Mouse (Mus musculus) forebrain, embryonic 13.5 days (tissue): ENCODE measurements at regions not wholly inside any gene's neighbourhood (a gene's known extent, or its start where the extent isn't known, plus 50 kb on each side); places are given as distances from the start of the nearest gene placed in this dataset.

Source experiments
- ATAC-seq: fragments of 200-750 bp; cut with Nextera tagmentation; 2 replicates; pipeline ENCODE4 v1.8.0; 2017
- H3K27ac ChIP-seq: fragments of 300-500 bp; sonication (generic); 2 replicates; pipeline ENCODE4 v1.5.1; 2015; ENCODE audit warnings: inconsistent platforms, mild to moderate bottlenecking, moderate library complexity
- H3K27me3 ChIP-seq: fragments of 300-500 bp; sonication (generic); 2 replicates; pipeline ENCODE4 v1.6.1; 2015; ENCODE audit warnings: mild to moderate bottlenecking, inconsistent platforms
- H3K36me3 ChIP-seq: fragments of 300-500 bp; sonication (generic); 2 replicates; pipeline ENCODE4 v1.6.1; 2015; ENCODE audit warnings: mild to moderate bottlenecking, inconsistent platforms; ENCODE audit not compliant: poor library complexity, severe bottlenecking
- H3K4me1 ChIP-seq: fragments of 300-500 bp; sonication (generic); 2 replicates; pipeline ENCODE4 v1.6.1; 2015; ENCODE audit warnings: inconsistent platforms
- H3K4me2 ChIP-seq: fragments of 300-500 bp; sonication (generic); 2 replicates; pipeline ENCODE4 v1.6.1; 2015; ENCODE audit warnings: inconsistent platforms, mild to moderate bottlenecking, moderate library complexity
- H3K4me3 ChIP-seq: fragments of 300-500 bp; sonication (generic); 2 replicates; pipeline ENCODE4 v1.5.1; 2015; ENCODE audit warnings: mild to moderate bottlenecking, inconsistent platforms
- H3K9ac ChIP-seq: fragments of 300-500 bp; sonication (generic); 2 replicates; pipeline ENCODE4 v1.6.1; 2015; ENCODE audit warnings: mild to moderate bottlenecking, inconsistent platforms
- H3K9me3 ChIP-seq: fragments of 300-500 bp; sonication (generic); replicated peaks from 2 replicates; pipeline ENCODE4 v1.6.1; 2016; ENCODE audit warnings: inconsistent platforms
- WGBS: fragments of 180-500 bp; shearing (Covaris S2); methylation state at CpG from one replicate; pipeline ENCODE4 v1.1.7; 2015; 5-methylcytosine and 5-hydroxymethylcytosine counted together

DNA sequence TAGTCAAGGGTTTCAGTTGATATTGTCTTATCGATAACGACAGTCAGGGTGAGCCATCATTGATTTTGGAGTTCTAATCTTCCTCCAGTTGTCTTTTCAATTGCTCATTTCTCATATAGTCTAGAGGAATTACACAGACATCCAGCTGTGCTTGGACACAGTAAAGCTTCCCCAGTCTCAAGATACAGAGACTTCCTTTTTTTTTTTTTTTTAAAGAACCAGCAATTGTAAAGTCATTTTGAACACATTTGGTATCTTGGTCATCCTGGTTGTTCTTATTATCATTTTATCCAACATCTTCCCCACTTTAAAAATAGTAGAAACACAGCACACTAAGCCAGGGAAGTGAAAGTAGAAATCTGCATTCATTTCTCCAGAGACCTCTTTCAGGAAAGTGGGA is 51.4 kb upstream of the Rgmb start:
- H3K36me3 ChIP-seq, result no peaks in the 10 kb centered on the region
- no peak overlapping the region for H3K9ac ChIP-seq
- H3K4me2 ChIP-seq, result no peak overlapping the region
- no peaks in the 10 kb centered on the region for H3K4me1 ChIP-seq
- no peak overlapping the region for H3K4me3 ChIP-seq
- H3K27ac ChIP-seq, result no peak overlapping the region
- 85% methylated on average over 2 of the region's 2 CpGs for WGBS
- ATAC-seq, result no peak
- H3K9me3 ChIP-seq, result no peaks in the 10 kb centered on the region
- H3K27me3 ChIP-seq, result no peaks in the 10 kb centered on the region
